Mouse (Mus musculus) C2C12 (cell line): Measurements from ENCODE around the gene Tmod4. TPM values are rescaled to one million over a fixed set of nuclear protein-coding genes. Genes with fewer than 3 reads are reported as not detected.
A peak's percentile ranks its signal among the peaks of the same experiment; 100 is the strongest.

Experiments
- H3K27me3 ChIP-seq: one replicate; pipeline ENCODE4 v1.6.1; 2011; ENCODE audit not compliant: control insufficient read depth, insufficient read depth, insufficient read length
- H3K36me3 ChIP-seq: one replicate; pipeline ENCODE4 v1.6.1; 2011; ENCODE audit not compliant: control insufficient read depth, insufficient read depth
- H3K4me3 ChIP-seq: one replicate; pipeline ENCODE4 v1.5.1; 2011; ENCODE audit warnings: mild to moderate bottlenecking, control low read depth; ENCODE audit not compliant: poor library complexity, insufficient read depth, severe bottlenecking
- H3K79me2 ChIP-seq: one replicate; pipeline ENCODE4 v1.6.1; 2011; ENCODE audit not compliant: control insufficient read depth, insufficient read depth
- H3K79me3 ChIP-seq: one replicate; pipeline ENCODE4 v1.6.1; 2011; ENCODE audit warnings: low read depth, control low read depth
- H3ac ChIP-seq: one replicate; pipeline ENCODE3; 2011; ENCODE audit warnings: low read depth; ENCODE audit not compliant: control insufficient read depth, insufficient read length
- CEBPB ChIP-seq: IDR thresholded peaks from one replicate; pipeline ENCODE4 v1.6.1; 2011; ENCODE audit warnings: low read depth, mild to moderate bottlenecking, control low read depth, moderate library complexity
- CTCF ChIP-seq: IDR thresholded peaks from one replicate; pipeline ENCODE4 v1.5.1; 2011; ENCODE audit not compliant: control insufficient read depth, insufficient read depth, insufficient read length
- FOSL1 ChIP-seq: IDR thresholded peaks from one replicate; pipeline ENCODE4 v1.8.0; 2011; ENCODE audit warnings: mild to moderate bottlenecking, low read length; ENCODE audit not compliant: poor library complexity, insufficient read depth, severe bottlenecking
- MAX ChIP-seq: IDR thresholded peaks from one replicate; pipeline ENCODE4 v1.6.1; 2011; ENCODE audit warnings: mild to moderate bottlenecking, control low read depth
- MYOD1 ChIP-seq: IDR thresholded peaks from one replicate; pipeline ENCODE4 v1.6.1; 2011; ENCODE audit warnings: low read depth; ENCODE audit not compliant: control insufficient read depth, insufficient read length
- MYOG ChIP-seq: IDR thresholded peaks from one replicate; pipeline ENCODE4 v1.6.1; 2011; ENCODE audit not compliant: control insufficient read depth, insufficient read length; ENCODE audit errors: extremely low read depth
- USF1 ChIP-seq: IDR thresholded peaks from one replicate; pipeline ENCODE4 v1.6.1; 2011; ENCODE audit warnings: low read depth, mild to moderate bottlenecking, control low read depth, moderate library complexity
- polyA plus RNA-seq: library from polyadenylated mRNA; unstranded; fragments of >200 nt; fragmentation: generic; extraction: Trizol; gene quantifications from one replicate; pipeline ENCODE4 v1.2.1, GENCODE M21; 2012; ENCODE audit warnings: missing spikeins

Gene Tmod4
- polyA plus RNA-seq, 1 experiment, result 0.23 TPM

- H3K4me3 ChIP-seq, result no peak overlapping the region
- H3K79me3 ChIP-seq, result no peaks in the 10 kb centered on the region
- no peaks in the 10 kb centered on the region for H3K79me2 ChIP-seq
- H3K36me3 ChIP-seq, result no peaks in the 10 kb centered on the region
- peaks cover 3% of the 10 kb centered on the region for H3K27me3 ChIP-seq
- no peak overlapping the region for H3ac ChIP-seq
- TF ChIP-seq MYOG (no peak), MAX (no peak), MYOD1 (no peak), CEBPB (no peak), USF1 (no peak), CTCF (no peak), FOSL1 (no peak)
Observed at GRCm38 (mm10) chr3:95147924-95148323, 23.6 kb downstream of the Tmod4 start.

- Histone ChIP-seq H3K36me3 (no peaks in the 10 kb centered on the region), H3K27me3 (peaks cover 3% of the 10 kb centered on the region), H3K79me2 (no peaks in the 10 kb centered on the region), H3ac (no peak overlapping the region), H3K4me3 (no peak overlapping the region), H3K79me3 (no peaks in the 10 kb centered on the region)
- no peak for TF ChIP-seq MYOG
- TF ChIP-seq CEBPB, result no peak
- TF ChIP-seq CTCF, result no peak
- TF ChIP-seq MAX, result no peak
- TF ChIP-seq USF1, result no peak
- no peak for TF ChIP-seq FOSL1
- TF ChIP-seq MYOD1, result no peak
Observed at GRCm38 (mm10) chr3:95153874-95154273, 29.6 kb downstream of the Tmod4 start.

- Histone ChIP-seq H3K4me3 (peak overlapping the region; percentile 40), H3K36me3 (no peaks in the 10 kb centered on the region), H3K79me3 (no peaks in the 10 kb centered on the region), H3K27me3 (no peaks in the 10 kb centered on the region), H3K79me2 (no peaks in the 10 kb centered on the region), H3ac (peak overlapping the region; percentile 55)
- no peak for TF ChIP-seq FOSL1
- no peak for TF ChIP-seq MYOG
- no peak for TF ChIP-seq MYOD1
- TF ChIP-seq CTCF, result no peak
- no peak for TF ChIP-seq MAX
- no peak for TF ChIP-seq CEBPB
- no peak for TF ChIP-seq USF1
Observed at GRCm38 (mm10) chr3:95159511-95159986, 35.3 kb downstream of the Tmod4 start.

- Histone ChIP-seq H3ac (peak within 1 kb of the TSS; percentile 83), H3K79me3 (no peaks in the 10 kb centered on the region), H3K36me3 (no peaks in the 10 kb centered on the region), H3K4me3 (peak within 1 kb of the TSS; percentile 40), H3K27me3 (no peaks in the 10 kb centered on the region), H3K79me2 (no peaks in the 10 kb centered on the region)
- no peak for TF ChIP-seq MYOD1
Observed at GRCm38 (mm10) chr3:95159987-95160963, 36.0 kb downstream of the Tmod4 start, which contains the start of gene Sema6c. Sema6c (plus strand) TSS chr3:95160457.

DNA sequence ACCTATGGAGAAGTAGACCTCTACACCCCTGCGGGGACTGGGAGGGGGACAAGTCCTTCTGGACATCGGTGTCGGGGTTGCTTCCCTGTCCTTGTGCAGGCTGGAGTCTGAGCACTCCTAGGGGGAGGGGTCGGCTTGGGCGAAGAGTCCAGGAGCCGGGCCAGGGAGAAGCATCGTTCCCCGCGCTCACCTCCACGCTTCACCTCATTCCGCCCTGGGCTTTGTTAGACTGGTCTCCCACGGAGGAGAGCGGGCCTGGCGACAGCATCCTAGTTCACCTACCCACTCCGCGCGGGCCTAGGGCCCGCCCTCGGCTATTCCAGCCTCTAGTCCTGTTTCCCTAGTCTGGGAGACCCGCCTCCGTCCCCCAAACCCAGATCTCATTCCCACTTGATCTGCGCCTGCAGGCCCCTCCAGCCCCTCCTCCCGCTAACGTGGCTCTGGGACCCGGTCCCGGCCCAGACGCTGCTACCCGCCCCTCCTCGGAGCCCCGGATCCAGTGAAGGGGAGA, 36.8 kb downstream of the Tmod4 start:
- Histone ChIP-seq H3K27me3 (no peaks in the 10 kb centered on the region), H3K79me3 (no peaks in the 10 kb centered on the region), H3K36me3 (no peaks in the 10 kb centered on the region), H3K4me3 (peak overlapping the region; percentile 40), H3ac (peak overlapping the region; percentile 56), H3K79me2 (no peaks in the 10 kb centered on the region)
- TF ChIP-seq FOSL1, result no peak
- TF ChIP-seq CEBPB, result no peak
- no peak for TF ChIP-seq CTCF
- TF ChIP-seq MAX, result no peak
- TF ChIP-seq MYOD1, result no peak
- TF ChIP-seq USF1, result no peak
- no peak for TF ChIP-seq MYOG
